Mouse (Mus musculus) forebrain, embryonic 14.5 days (tissue): ENCODE measurements around the gene Pla2g2f. TPM values are rescaled to one million over a fixed set of nuclear protein-coding genes. Genes with fewer than 3 reads are reported as not detected.
A peak's percentile ranks its signal among the peaks of the same experiment; 100 is the strongest.

Source experiments
- ATAC-seq: fragments of 200-750 bp; cut with Nextera tagmentation; 2 replicates; pipeline ENCODE4 v1.8.0; 2017; ENCODE audit warnings: mild to moderate bottlenecking, moderate library complexity
- DNase-seq: peaks from one replicate; pipeline ENCODE4 v3.0.0-alpha.2; 2015; ENCODE audit warnings: low spot score
- H3K27ac ChIP-seq: fragments of 300-500 bp; sonication (generic); 2 replicates; pipeline ENCODE4 v1.5.1; 2014; ENCODE audit warnings: low read depth, mild to moderate bottlenecking, control low read depth, low read length, moderate library complexity
- H3K27me3 ChIP-seq: fragments of 300-500 bp; sonication (generic); replicated peaks from 2 replicates; pipeline ENCODE4 v1.6.1; 2014; ENCODE audit warnings: low read length, control low read depth, mixed read lengths; ENCODE audit not compliant: control insufficient read depth, insufficient read depth
- H3K36me3 ChIP-seq: fragments of 300-500 bp; sonication (generic); 2 replicates; pipeline ENCODE4 v1.6.1; 2014; ENCODE audit warnings: low read length, control low read depth; ENCODE audit not compliant: control insufficient read depth, insufficient read depth
- H3K4me1 ChIP-seq: fragments of 300-500 bp; sonication (generic); 2 replicates; pipeline ENCODE4 v1.6.1; 2014; ENCODE audit warnings: antibody characterized with exemption, low read length, control low read depth; ENCODE audit not compliant: control insufficient read depth, insufficient read depth
- H3K4me2 ChIP-seq: fragments of 300-500 bp; sonication (generic); 2 replicates; pipeline ENCODE4 v1.6.1; 2014; ENCODE audit warnings: mild to moderate bottlenecking, control low read depth, low read length
- H3K4me3 ChIP-seq: fragments of 300-500 bp; sonication (generic); 2 replicates; pipeline ENCODE4 v1.5.1; 2014; ENCODE audit warnings: low read depth, low read length, control low read depth
- H3K9ac ChIP-seq: fragments of 300-500 bp; sonication (generic); 2 replicates; pipeline ENCODE4 v1.6.1; 2014; ENCODE audit warnings: mild to moderate bottlenecking, low read length, control low read depth, moderate library complexity
- H3K9me3 ChIP-seq: fragments of 300-500 bp; sonication (generic); replicated peaks from 2 replicates; pipeline ENCODE4 v1.6.1; 2016; ENCODE audit warnings: low read length, control low read depth, mixed read lengths; ENCODE audit not compliant: control insufficient read depth
- WGBS: fragments of 180-500 bp; shearing (Covaris S2); extraction: QIAGEN DNeasy Blood & Tissue Kit; methylation state at CpG from one replicate; pipeline ENCODE4 v1.1.7; 2014; 5-methylcytosine and 5-hydroxymethylcytosine counted together
- polyA plus RNA-seq: library from polyadenylated mRNA; unstranded; fragments of >200 nt; fragmentation: Nextera tagmentation; extraction: Ambion mirVana; gene quantifications from 2 replicates; pipeline ENCODE4 v1.2.1, GENCODE M21; 2014

The Pla2g2f gene
- polyA plus RNA-seq = 0.09 TPM in 1 of 2 replicates, not detected in the other

DNA sequence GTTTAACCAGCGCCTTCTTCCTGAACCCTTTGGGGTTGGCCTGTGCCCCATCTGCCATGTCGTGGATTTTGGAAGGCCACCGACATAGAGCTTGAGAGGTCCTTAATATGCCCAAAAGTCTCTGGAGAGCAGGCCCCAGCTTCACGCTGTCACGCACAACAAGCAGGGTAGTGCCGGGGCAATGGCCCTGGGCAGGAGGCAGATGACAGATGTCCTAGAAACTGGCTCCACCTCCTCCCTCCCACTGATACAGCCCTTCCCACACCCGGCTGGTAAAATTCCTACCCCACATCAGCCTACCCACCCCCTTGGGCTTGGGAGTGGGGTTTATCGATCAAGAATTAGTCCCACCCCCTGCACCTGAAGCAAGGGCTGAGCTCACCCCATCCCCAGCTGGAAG, at the start of gene Pla2g2f:
Gene Pla2g2f, minus strand, starts transcription at position 211 of the 400 bp plus-strand sequence.
- H3K4me3 ChIP-seq = no peak within 1 kb of the TSS
- WGBS = 81% methylated on average over 8 of the region's 8 CpGs
- no peaks in the 10 kb centered on the region for H3K9me3 ChIP-seq
- DNase-seq = no peak
- no peak within 1 kb of the TSS for H3K27ac ChIP-seq
- H3K9ac ChIP-seq = no peak within 1 kb of the TSS
- H3K4me2 ChIP-seq = no peak within 1 kb of the TSS
- H3K36me3 ChIP-seq = no peaks in the 10 kb centered on the region
- no peaks in the 10 kb centered on the region for H3K4me1 ChIP-seq
- no peak for ATAC-seq
- no peaks in the 10 kb centered on the region for H3K27me3 ChIP-seq

DNA sequence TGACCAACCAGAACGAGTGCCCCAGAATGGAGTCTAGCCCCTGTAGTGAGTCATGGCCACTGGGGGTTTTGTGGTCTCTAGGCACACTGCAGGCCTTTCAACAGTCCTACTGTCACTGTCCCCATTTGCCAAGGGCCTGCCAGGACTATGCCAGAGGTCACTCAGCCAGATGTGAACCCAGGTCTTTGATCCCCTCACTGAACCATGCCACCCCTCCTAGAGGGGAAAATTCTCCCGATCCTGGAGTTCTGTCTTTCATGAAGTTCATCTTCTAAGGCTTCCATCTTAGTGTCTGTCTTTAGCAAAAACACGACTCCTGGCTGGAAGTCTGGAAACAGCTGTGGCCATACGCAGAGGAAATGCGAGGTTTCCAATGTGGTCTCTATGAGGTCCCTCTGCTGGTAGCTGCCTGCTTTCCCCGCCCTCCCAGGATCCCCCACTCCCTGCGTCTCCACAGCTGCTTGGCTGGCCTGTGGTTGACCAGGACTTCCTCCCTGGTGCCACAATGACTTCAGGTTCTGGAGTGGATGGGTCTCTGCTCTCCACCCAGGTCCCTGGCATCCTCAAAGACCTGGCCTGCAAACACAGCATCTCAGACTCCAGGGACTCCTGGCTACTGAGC, 49.6 kb upstream of the Pla2g2f start:
- Histone ChIP-seq H3K9me3 (no peaks in the 10 kb centered on the region), H3K27ac (no peak overlapping the region), H3K4me3 (no peak overlapping the region), H3K4me1 (peaks cover 5% of the 10 kb centered on the region; the same call in 1 of the 2 replicates), H3K4me2 (no peak overlapping the region), H3K36me3 (no peaks in the 10 kb centered on the region), H3K27me3 (no peaks in the 10 kb centered on the region), H3K9ac (no peak overlapping the region)
- 84% methylated on average over 7 of the region's 7 CpGs for WGBS
- ATAC-seq (no peak), DNase-seq (no peak)

DNA sequence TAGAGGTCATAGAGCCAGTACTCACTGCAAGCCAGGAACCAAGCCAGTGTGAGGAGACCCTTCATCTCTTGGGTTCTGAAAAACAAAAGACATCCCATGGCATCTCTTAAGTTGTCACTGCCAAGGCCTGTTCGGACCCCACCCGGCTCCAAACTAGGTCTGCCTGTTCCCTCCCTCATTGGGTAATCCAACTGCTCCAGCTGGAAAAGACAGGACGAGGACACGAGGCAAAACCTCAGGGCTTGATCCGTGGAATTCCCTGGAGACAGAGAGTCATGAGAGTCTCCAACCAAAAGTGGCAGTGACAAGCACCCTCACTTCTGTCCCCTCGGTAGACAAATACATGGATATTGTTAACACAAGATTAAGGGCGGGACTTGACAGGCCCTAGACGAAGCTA, 48.7 kb upstream of the Pla2g2f start:
- no peak overlapping the region for H3K4me3 ChIP-seq
- no peak for DNase-seq
- H3K9me3 ChIP-seq = no peaks in the 10 kb centered on the region
- no peak overlapping the region for H3K27ac ChIP-seq
- H3K9ac ChIP-seq = no peak overlapping the region
- ATAC-seq = no peak
- H3K27me3 ChIP-seq = no peaks in the 10 kb centered on the region
- H3K4me2 ChIP-seq = no peak overlapping the region
- no peaks in the 10 kb centered on the region for H3K36me3 ChIP-seq
- 90% methylated on average over 8 of the region's 8 CpGs for WGBS
- H3K4me1 ChIP-seq = peaks cover 5% of the 10 kb centered on the region; the same call in 1 of the 2 replicates

DNA sequence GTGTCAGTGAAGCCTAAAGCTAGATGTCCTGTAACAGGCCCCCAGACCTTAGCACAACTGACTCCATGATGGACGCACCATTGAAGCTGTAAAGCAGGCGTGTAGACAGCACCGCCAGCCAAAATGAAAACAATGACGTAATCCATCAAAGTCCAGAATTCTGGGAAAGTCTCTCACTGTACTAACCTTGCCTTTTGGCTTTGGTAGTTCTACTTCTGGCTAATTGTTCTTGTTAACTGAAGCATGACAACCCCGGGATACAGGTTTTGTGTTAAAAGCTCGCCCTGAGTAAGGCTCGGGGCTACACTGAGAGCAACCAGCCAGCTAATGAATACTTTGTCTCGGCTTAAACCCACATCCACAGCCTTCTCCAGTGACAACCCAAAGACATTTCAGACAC, 47.8 kb upstream of the Pla2g2f start:
- H3K4me2 ChIP-seq = no peak overlapping the region
- H3K9ac ChIP-seq = no peak overlapping the region
- H3K27ac ChIP-seq = no peak overlapping the region
- no peaks in the 10 kb centered on the region for H3K27me3 ChIP-seq
- no peak overlapping the region for H3K4me3 ChIP-seq
- 8% methylated on average over 8 of the region's 8 CpGs for WGBS
- no peaks in the 10 kb centered on the region for H3K9me3 ChIP-seq
- DNase-seq = peak; percentile 52
- H3K36me3 ChIP-seq = no peaks in the 10 kb centered on the region
- ATAC-seq = 0 out of 2 replicates have a peak, but pooled peaks have one; percentile 15
- peaks cover 5% of the 10 kb centered on the region; the same call in 1 of the 2 replicates for H3K4me1 ChIP-seq

DNA sequence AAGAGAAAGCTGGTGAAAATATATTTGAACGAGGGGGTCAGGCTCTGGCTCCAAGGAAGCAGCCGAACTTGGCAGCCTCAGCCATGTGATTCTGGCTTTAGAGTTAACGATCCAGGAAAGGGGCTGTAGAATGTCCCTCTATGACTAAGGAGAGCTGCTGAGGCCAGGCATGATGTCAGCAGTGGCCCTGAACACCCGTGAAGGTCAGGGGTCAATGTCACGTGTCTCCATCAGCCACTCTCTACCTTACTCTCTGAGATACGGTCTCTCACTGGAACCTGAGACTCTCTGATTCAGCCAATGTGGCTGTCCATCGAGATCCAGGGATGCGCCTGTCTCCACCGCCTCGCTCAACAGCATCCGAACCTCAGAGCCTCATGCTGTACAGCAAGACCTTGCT, 45.5 kb upstream of the Pla2g2f start:
- H3K4me2 ChIP-seq = no peak overlapping the region

DNA sequence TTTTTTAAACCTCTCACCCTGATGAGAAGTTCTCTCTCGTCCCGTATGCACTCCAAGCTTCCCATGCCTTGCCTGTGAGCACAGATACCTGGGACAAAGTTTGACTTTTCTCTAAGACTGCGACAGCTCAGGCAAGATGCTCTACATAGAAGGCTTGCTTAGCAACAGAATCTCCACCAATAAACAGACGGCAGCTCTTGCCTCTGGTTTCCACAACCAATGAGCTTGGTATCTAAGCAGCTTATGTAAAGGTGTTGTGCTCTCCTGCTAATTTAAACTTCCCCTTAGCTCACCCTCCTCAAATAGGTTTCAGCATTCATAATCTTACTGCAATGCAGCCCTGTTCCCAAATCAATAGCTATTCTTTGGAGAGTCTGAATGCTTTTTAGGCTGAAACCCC, 44.2 kb upstream of the Pla2g2f start:
- Histone ChIP-seq H3K4me3 (no peak overlapping the region), H3K4me2 (no peak overlapping the region), H3K9me3 (no peaks in the 10 kb centered on the region), H3K4me1 (peaks cover 5% of the 10 kb centered on the region; the same call in 1 of the 2 replicates), H3K9ac (no peak overlapping the region), H3K27me3 (no peaks in the 10 kb centered on the region), H3K36me3 (no peaks in the 10 kb centered on the region), H3K27ac (no peak overlapping the region)
- ATAC-seq (no peak), DNase-seq (no peak)
- 77% methylated on average over 4 of the region's 4 CpGs for WGBS

More for the DNA sequence above, 45.5 kb upstream of the Pla2g2f start:
- Histone ChIP-seq H3K4me3 (no peak overlapping the region), H3K4me1 (peaks cover 5% of the 10 kb centered on the region; the same call in 1 of the 2 replicates), H3K9ac (no peak overlapping the region), H3K27ac (no peak overlapping the region), H3K9me3 (no peaks in the 10 kb centered on the region), H3K27me3 (no peaks in the 10 kb centered on the region), H3K36me3 (no peaks in the 10 kb centered on the region)
- ATAC-seq (no peak), DNase-seq (no peak)
- WGBS = 84% methylated on average over 11 of the region's 11 CpGs

DNA sequence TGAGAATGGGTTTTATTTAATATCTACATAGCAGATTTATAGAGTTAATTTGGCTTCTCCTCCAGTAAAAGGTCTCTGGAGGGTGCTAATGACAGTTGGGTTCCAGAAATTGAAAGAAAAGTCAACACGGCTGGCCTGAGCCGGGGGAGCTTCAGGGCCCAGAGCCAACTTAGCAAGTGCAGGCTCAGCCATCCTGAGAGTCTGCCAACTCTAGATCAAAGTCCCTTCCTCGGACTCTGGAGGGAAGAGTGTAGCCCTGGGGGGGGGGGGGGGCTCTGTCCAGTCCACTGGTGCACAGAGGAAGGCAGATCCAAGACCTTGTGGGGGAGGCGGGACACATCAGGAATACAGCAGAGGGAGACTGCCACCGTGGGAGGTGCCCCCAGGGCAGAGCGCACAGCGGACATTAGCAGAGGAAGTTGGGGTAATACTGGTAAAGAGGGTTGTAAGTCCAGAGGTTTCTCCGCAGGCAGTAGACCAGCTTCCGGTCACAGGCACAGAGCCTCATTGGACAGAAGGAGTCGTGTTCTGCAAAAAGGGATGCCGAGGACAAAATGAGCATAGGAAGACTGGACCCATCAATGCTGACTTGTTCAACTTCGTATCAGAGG, 42.8 kb upstream of the Pla2g2f start:
- peaks cover under 1% of the 10 kb centered on the region; the same call in 1 of the 2 replicates for H3K4me1 ChIP-seq
- no peak overlapping the region for H3K4me3 ChIP-seq
- no peak overlapping the region for H3K27ac ChIP-seq
- no peak for ATAC-seq
- 78% methylated on average over 12 of the region's 12 CpGs for WGBS
- no peaks in the 10 kb centered on the region for H3K27me3 ChIP-seq
- no peak overlapping the region for H3K4me2 ChIP-seq
- H3K9ac ChIP-seq = no peak overlapping the region
- DNase-seq = peak; percentile 10
- no peaks in the 10 kb centered on the region for H3K9me3 ChIP-seq
- no peaks in the 10 kb centered on the region for H3K36me3 ChIP-seq

DNA sequence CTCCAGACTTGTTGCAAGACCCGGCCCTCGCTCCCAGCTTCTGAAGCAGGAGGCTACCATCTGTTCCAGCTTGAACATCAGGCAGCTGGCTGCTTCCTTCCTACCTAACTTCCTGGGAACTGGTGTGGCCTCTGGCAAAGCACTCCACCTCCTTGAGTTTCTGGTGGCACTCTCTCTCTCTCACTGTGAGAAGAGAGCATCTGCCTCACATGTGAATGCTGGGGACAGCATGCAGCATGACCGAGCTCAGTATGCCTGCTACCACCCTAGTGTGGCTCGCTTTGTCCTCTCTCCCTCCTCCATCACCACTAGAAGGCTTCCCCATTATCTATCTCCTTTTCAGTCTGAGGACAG, 39.8 kb upstream of the Pla2g2f start:
- no peak overlapping the region for H3K9ac ChIP-seq
- no peaks in the 10 kb centered on the region for H3K36me3 ChIP-seq
- DNase-seq (no peak), ATAC-seq (no peak)
- no peak overlapping the region for H3K4me3 ChIP-seq
- no peaks in the 10 kb centered on the region for H3K9me3 ChIP-seq
- H3K4me2 ChIP-seq = no peak overlapping the region
- WGBS = 82% methylated on average over 4 of the region's 4 CpGs
- H3K27me3 ChIP-seq = no peaks in the 10 kb centered on the region
- no peaks in the 10 kb centered on the region for H3K4me1 ChIP-seq
- no peak overlapping the region for H3K27ac ChIP-seq

DNA sequence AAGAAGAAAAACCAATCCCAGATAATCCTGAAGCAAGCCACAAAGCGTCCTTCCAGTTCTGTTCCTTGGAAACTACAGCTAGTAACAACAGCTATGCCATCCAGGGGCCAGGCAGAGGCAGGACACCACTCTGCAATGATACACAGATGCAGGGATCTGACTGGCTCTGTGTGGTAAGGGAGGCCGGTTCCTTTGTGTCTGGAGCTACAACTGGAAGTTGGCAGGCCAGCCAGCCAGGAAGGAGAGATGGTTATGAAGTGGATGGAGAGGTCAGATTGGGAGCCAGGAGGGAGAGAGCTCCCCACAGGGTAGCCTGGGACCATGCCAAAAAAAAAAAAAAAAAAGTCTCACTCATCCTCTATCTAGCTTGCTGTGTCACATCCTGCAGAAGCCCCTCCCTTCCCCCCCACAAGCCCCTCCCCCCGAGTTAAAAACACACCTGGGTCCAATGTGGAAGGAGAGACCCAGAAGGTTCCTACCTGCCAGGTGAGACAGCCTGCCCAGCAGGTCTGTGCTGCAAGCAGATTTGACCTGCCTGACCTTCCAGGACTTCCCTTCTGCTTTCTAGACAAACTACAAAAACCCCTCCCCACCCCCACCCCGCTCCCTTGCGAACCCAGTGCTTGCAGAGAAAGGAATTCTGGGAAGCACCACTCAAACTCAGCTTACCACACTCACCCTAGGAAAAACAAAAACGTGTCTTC, 39.2 kb upstream of the Pla2g2f start:
- H3K36me3 ChIP-seq = no peaks in the 10 kb centered on the region
- no peak overlapping the region for H3K27ac ChIP-seq
- H3K4me3 ChIP-seq = no peak overlapping the region
- H3K9ac ChIP-seq = no peak overlapping the region
- no peaks in the 10 kb centered on the region for H3K27me3 ChIP-seq
- no peaks in the 10 kb centered on the region for H3K9me3 ChIP-seq
- H3K4me2 ChIP-seq = no peak overlapping the region
- no peaks in the 10 kb centered on the region for H3K4me1 ChIP-seq
- ATAC-seq = no peak
- DNase-seq = no peak
- WGBS = 54% methylated on average over 6 of the region's 6 CpGs
